Mouse (Mus musculus) small intestine, adult 2 months (tissue): ENCODE measurements around the gene Ptpn23. TPM values are rescaled to one million over a fixed set of nuclear protein-coding genes. Genes with fewer than 3 reads are reported as not detected.

Experiments used
- H3K27ac ChIP-seq: fragments of 200-500 bp; 2 replicates; pipeline ENCODE4 v1.5.1; 2012; ENCODE audit warnings: low read depth, low read length, control low read depth, inconsistent platforms; ENCODE audit not compliant: insufficient read depth
- H3K27me3 ChIP-seq: fragments of 200-500 bp; 2 replicates; pipeline ENCODE4 v1.6.1; 2012; ENCODE audit warnings: mild to moderate bottlenecking, moderate library complexity, low read length, inconsistent platforms; ENCODE audit not compliant: control insufficient read depth, insufficient read depth
- H3K36me3 ChIP-seq: fragments of 200-500 bp; 2 replicates; pipeline ENCODE4 v1.6.1; 2012; ENCODE audit warnings: mild to moderate bottlenecking, low read length, control low read depth, inconsistent platforms; ENCODE audit not compliant: control insufficient read depth, insufficient read depth
- H3K4me1 ChIP-seq: fragments of 200-500 bp; 2 replicates; pipeline ENCODE4 v1.6.1; 2012; ENCODE audit warnings: low read length, inconsistent platforms, mixed read lengths; ENCODE audit not compliant: control insufficient read depth, insufficient read depth, insufficient read length
- H3K4me3 ChIP-seq: fragments of 200-500 bp; 2 replicates; pipeline ENCODE4 v1.5.1; 2012; ENCODE audit warnings: low read depth, mild to moderate bottlenecking, control low read depth, inconsistent platforms, low read length, moderate library complexity
- CTCF ChIP-seq: fragments of 200-500 bp; IDR thresholded peaks from 2 replicates; pipeline ENCODE4 v1.5.1; 2012; ENCODE audit warnings: low read depth, mild to moderate bottlenecking, control low read depth, inconsistent platforms, low read length, moderate library complexity, mixed read lengths; ENCODE audit not compliant: insufficient replicate concordance, insufficient read length; ENCODE audit errors: extremely low read depth
- POLR2A ChIP-seq: fragments of 200-500 bp; IDR thresholded peaks from 2 replicates; pipeline ENCODE4 v1.6.1; 2012; ENCODE audit warnings: low read depth, mild to moderate bottlenecking, control low read depth, inconsistent platforms, low read length, moderate library complexity
- WGBS: fragments of 180-500 bp; shearing (Covaris S2); methylation state at CpG from one replicate; pipeline ENCODE4 v1.1.7; 2018; 5-methylcytosine and 5-hydroxymethylcytosine counted together
- polyA plus RNA-seq: library from polyadenylated mRNA; depleted of rRNA; stranded (reverse); fragments of >200 nt; gene quantifications from 2 replicates; pipeline ENCODE4 v1.2.3, GENCODE M21; 2012

Ptpn23 gene
- polyA plus RNA-seq, 1 experiment = 34.4 TPM

DNA sequence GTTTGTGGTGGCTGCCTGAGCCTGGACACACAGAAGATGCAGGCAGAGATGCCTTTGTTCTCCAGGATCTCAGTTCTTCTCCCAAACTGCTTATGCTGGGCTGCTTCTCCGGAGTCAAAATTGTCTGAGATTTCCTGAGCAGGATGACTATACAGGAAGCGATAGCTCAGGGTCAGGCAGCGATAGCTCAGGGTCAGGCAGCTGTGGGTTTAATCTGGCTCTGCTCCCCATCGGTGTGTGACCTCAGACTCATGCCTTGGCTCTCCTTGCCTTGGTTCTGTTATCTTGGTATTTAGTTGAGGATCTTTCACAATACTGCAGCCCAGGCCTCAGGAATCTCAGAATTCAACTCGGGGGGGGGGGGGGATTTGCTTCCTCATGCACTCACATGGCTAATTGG is 41.3 kb downstream of the Ptpn23 start:
- Histone ChIP-seq H3K36me3 (peaks cover 28% of the 10 kb centered on the region), H3K4me1 (no peaks in the 10 kb centered on the region), H3K27ac (no peak overlapping the region), H3K4me3 (no peak overlapping the region), H3K27me3 (no peaks in the 10 kb centered on the region)
- 80% methylated on average over 5 of the region's 5 CpGs for WGBS
- TF ChIP-seq POLR2A (no peak), CTCF (no peak)

DNA sequence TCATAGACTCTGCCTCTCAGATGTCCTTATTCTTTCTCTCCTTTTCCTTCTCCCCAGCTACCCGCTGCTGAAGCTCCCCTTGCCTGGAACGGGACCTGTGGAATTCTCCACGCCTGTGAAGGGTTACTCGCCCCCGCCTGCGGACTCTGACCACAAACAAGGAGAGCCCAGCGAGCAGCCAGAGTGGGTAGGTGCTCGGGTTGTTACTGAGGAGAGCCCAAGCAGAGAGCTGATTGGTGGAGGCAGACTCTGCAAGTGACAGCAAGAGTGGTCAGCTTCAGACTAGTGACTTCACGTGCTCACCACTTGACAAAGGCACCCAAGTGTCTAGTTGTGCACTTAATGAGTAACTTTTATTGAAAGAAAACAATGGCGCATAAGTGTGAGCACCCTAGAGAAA is 45.7 kb downstream of the Ptpn23 start:
- Histone ChIP-seq H3K36me3 (peaks cover 24% of the 10 kb centered on the region), H3K4me1 (no peaks in the 10 kb centered on the region), H3K27me3 (no peaks in the 10 kb centered on the region), H3K4me3 (no peak overlapping the region), H3K27ac (no peak overlapping the region)
- TF ChIP-seq POLR2A = no peak
- WGBS = 67% methylated on average over 10 of the region's 10 CpGs

- Histone ChIP-seq H3K4me3 (no peak overlapping the region), H3K27ac (no peak overlapping the region), H3K36me3 (peaks cover 24% of the 10 kb centered on the region), H3K27me3 (no peaks in the 10 kb centered on the region), H3K4me1 (no peaks in the 10 kb centered on the region)
- 74% methylated on average over 12 of the region's 12 CpGs for WGBS
- TF ChIP-seq POLR2A (no peak), CTCF (no peak)
Observed at GRCm38 (mm10) chr9:110361299-110361698, 46.7 kb downstream of the Ptpn23 start.

DNA sequence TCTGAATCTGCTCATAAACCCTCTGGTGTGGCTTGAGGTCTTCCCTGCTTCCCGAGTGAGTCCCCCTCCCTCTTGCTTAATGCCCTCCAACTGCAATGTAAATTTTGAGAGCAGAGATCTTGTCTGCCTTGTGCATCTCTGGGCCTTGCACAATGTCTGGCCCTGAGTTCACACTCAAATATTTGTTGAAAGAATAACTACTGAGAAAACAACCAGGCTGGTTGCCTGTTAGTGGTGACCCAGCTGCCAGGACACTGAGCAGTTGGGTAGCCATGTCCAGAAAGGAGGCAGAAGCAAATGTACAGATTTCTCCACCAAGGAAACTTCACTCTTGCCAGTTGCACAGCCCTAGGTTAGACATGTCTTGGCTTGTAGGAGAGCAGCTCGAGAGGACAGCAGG is 49.7 kb downstream of the Ptpn23 start:
- Histone ChIP-seq H3K27me3 (no peaks in the 10 kb centered on the region), H3K27ac (no peak overlapping the region), H3K4me3 (no peak overlapping the region), H3K36me3 (peaks cover 25% of the 10 kb centered on the region), H3K4me1 (no peaks in the 10 kb centered on the region)
- 82% methylated on average over 2 of the region's 2 CpGs for WGBS
- TF ChIP-seq POLR2A (no peak), CTCF (no peak)

DNA sequence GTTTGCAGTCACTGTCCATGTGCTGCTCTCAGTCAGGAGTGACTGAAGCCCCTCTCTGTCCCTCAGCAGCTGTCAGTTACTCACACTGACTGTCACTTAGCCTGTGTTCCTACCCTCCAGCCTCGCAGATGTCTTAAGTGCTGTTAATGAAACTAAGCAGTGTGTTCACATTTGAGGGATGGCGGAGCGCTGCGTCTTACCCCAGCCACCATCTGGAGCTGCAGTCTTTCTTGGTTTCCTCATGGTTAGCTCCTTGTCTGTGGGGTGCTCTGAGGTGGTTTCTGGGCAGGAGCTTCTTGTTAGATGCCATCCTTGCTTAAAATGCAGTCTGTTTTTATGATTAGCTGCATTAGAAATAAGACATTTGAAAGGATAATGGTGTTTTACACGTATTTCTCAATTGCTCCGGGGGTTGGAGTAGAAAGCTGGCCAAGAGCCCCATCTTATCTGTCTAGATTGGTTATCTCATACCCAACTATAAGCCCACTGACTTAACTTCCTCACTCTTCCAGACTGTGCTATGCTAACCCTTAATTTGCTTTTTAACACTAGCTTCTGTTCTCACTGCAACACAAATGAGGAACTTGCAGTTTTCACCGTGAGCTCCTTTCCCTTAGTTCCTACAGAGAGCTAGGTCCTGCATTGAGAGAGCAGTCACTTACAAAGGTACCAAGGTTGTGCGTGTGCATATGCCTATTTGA is 55.9 kb downstream of the Ptpn23 start:
- Histone ChIP-seq H3K27me3 (no peaks in the 10 kb centered on the region), H3K27ac (no peak overlapping the region), H3K4me3 (no peak overlapping the region), H3K36me3 (peaks cover 15% of the 10 kb centered on the region), H3K4me1 (no peaks in the 10 kb centered on the region)
- no peak for TF ChIP-seq CTCF
- no peak for TF ChIP-seq POLR2A
- 73% methylated on average over 8 of the region's 8 CpGs for WGBS

- H3K36me3 ChIP-seq = peaks cover 12% of the 10 kb centered on the region
- H3K27ac ChIP-seq = no peak overlapping the region
- 79% methylated on average over 2 of the region's 2 CpGs for WGBS
- no peaks in the 10 kb centered on the region for H3K4me1 ChIP-seq
- no peak overlapping the region for H3K4me3 ChIP-seq
- TF ChIP-seq POLR2A (no peak), CTCF (no peak)
- no peaks in the 10 kb centered on the region for H3K27me3 ChIP-seq
Observed at GRCm38 (mm10) chr9:110351350-110351749, 56.7 kb downstream of the Ptpn23 start.

GRCm38 (mm10) chr9:110350612-110351011 is 57.4 kb downstream of the Ptpn23 start:
- no peak overlapping the region for H3K27ac ChIP-seq
- H3K4me3 ChIP-seq = no peak overlapping the region
- no peak for TF ChIP-seq CTCF
- TF ChIP-seq POLR2A = no peak
- H3K4me1 ChIP-seq = no peaks in the 10 kb centered on the region
- 83% methylated on average over 5 of the region's 5 CpGs for WGBS
- H3K36me3 ChIP-seq = peaks cover 8% of the 10 kb centered on the region
- no peaks in the 10 kb centered on the region for H3K27me3 ChIP-seq
